Mouse (Mus musculus) gastrocnemius, postnatal 14 days (tissue): ENCODE data around the gene Fignl1. TPM values are rescaled to one million over a fixed set of nuclear protein-coding genes. Genes with fewer than 3 reads are reported as not detected.

Source experiments
- DNase-seq: peaks from one replicate; pipeline ENCODE4 v3.0.0; 2021; ENCODE audit warnings: mixed read lengths
- intact Hi-C: fragments of 180-260 bp; cut with DNase I; formaldehyde crosslinking; loops from one replicate; pipeline ENCODE4 v1.15.1; 2025; ENCODE audit warnings: low total_unique reads
- total RNA-seq, 2 experiments: library from RNA; stranded (reverse); gene quantifications; 2 replicates each; pipeline ENCODE4 v1.2.3; 2021

The Fignl1 gene
- total RNA-seq, 2 experiments from 2014 or later = 1.5 to 2.9 TPM

DNA sequence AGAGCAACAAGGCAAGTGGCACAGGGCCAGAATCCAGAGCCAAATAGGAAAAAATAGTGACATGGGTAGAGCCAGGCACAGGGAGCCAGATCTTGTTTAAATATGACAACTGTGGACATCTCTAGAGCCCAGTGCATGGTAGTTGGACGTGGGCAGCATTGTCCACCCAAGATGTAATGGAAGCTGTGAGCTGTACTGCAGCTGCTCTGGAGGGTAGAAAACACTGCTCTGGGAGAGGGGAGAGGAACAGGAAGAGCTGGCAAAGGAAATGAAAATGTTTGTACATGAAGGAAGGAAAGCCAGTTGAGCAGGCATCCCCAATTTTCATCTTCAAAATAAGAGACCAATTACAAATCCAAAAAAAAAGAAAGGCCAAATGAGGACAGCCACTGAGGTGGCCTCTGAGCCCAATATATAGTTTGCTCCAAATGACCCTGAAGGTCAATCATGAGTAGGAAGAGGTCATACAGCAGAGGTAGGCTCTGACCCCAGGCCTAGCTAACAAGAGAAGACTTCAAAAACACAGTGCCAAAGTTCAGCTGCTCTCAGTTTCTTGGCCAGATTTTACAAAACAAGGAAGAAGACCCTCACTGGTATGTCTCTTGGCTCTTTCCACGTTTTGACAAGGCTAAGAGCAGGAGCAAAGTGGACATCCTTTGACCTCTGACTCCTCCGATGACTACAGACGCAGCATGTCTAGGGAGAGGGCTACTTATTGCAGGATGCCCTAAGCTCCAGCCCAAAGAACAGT lies 32.5 kb downstream of the Fignl1 start:
- no peak for DNase-seq
- intact Hi-C loops = no loop called here

GRCm38 (mm10) chr11:11774893-11775292 lies 33.9 kb downstream of the Fignl1 start:
- DNase-seq = no peak
- intact Hi-C loops = no loop called here

DNA sequence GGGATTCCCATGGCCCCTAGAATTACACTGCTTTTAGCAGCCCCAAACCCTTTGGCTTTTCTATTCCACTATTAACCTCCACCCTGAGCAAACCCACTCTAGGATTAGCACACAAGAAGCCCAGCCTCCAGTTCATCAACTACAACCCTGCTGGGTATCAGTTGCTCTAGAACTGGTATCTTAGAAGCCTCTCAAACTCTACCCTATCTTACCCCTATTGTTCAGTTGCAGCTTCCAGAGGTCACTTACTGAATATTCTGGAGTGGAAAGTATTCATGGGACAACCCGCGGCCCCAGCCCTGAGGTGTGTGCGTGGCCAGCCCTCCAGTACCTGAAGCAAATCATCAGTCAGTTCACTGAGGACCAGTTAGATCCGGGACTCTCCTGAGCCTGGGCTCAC lies 34.4 kb downstream of the Fignl1 start:
- intact Hi-C loops = no loop called here
- no peak for DNase-seq

- DNase-seq = no peak
- intact Hi-C loops = no loop called here
Observed at GRCm38 (mm10) chr11:11772196-11772595, 36.6 kb downstream of the Fignl1 start.

GRCm38 (mm10) chr11:11770691-11771090 lies 38.1 kb downstream of the Fignl1 start:
- no peak for DNase-seq
- intact Hi-C loops = no loop called here

DNA sequence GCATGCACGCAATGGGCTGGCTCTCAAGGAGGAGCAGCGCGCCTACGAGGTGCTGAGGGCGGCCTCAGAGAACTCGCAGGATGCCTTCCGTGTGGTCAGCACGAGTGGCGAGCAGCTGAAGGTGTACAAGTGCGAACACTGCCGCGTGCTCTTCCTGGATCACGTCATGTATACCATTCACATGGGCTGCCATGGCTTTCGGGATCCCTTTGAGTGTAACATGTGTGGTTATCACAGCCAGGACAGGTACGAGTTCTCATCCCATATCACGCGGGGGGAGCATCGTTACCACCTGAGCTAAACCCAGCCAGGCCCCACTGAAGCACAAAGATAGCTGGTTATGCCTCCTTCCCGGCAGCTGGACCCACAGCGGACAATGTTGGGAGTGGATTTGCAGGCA lies 39.5 kb downstream of the Fignl1 start:
- intact Hi-C loops = no loop called here
- DNase-seq = no peak

GRCm38 (mm10) chr11:11768057-11768456 lies 40.7 kb downstream of the Fignl1 start:
- intact Hi-C loops = no loop called here
- DNase-seq = no peak

- DNase-seq = no peak
- intact Hi-C loops = no loop called here
Observed at GRCm38 (mm10) chr11:11766736-11767135, 42.0 kb downstream of the Fignl1 start.

DNA sequence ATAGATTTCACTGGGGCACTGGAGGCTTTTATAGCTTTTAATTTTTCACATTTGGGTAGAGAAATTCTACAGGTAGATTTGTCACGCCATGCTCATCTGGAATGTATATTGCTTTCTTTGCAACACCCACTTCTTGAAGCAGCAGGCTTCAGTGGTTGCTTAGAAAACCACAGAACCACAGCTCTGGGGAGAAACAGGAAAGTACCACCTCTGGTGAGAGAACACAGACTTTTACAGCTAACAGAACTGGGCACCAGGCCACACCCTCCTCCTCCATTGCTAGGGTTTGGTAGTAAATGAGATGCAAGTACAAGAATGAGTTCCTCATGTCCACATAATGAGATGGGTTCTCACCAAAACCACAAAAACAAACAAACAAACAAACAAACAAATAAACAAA lies 42.7 kb downstream of the Fignl1 start:
- intact Hi-C loops = no loop called here
- no peak for DNase-seq

DNA sequence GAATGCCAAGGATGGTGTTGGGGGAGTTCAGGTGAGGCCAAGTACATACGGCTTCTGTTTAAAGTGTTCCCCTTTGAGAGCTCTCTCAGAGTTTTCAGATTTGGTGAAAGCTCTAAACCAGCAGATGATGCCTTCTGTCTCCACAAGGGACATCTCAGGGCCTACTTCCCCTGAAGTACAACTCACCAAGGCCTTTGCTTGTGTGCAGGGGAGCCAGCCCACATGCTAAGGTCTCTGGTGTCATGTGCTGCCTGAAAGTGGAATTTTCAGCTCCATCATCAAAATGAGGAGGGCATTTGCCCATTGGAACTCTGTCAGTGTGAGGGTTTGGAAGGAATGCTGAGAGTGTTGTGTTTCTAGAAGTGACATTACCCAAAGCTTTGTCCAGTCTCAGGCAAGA lies 43.3 kb downstream of the Fignl1 start:
- no peak for DNase-seq
- intact Hi-C loops = no loop called here

DNA sequence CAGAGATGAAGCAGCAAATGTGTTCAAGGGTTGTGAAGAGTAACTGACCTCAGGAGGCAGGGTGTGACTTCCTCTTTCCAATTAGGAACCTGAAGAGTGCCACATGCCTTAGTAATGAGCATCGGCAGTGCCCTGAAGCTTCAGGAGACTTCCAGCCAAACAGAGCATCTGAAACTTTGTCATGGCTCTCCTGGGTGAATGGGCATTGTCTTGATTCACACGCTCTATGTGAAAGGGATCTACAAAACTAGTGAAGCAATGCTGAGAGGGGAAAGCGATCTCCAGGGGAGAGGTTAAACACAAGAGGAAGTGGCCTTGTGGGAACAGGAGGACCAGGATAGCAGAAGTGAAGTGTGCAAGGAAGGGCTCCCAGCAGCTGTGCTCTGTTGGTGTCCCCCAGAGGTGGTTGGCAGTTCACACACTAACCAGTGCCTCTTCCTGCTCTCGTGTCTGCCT lies 45.5 kb downstream of the Fignl1 start:
- intact Hi-C loops = no loop called here
- no peak for DNase-seq

DNA sequence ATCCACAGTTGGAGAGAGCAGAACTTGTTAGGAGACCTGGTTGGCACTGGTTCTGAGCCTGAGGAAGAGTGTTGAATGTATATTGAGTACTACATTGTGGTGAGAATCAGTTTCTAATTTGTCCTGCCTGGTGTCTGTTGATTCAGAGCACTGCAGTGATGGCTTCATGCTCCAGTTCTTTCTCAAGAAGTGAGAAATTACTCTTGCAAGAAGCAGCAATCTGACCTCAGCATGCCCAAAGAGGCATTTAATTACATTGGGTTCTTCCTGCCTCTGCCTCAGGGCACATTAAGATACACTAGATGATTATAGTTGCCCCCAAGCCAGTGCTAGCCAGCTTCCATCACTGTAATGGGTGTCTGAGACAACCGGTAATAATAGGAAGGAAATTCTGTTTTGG lies 49.9 kb downstream of the Fignl1 start:
- intact Hi-C loops = no loop called here
- DNase-seq = no peak

DNA sequence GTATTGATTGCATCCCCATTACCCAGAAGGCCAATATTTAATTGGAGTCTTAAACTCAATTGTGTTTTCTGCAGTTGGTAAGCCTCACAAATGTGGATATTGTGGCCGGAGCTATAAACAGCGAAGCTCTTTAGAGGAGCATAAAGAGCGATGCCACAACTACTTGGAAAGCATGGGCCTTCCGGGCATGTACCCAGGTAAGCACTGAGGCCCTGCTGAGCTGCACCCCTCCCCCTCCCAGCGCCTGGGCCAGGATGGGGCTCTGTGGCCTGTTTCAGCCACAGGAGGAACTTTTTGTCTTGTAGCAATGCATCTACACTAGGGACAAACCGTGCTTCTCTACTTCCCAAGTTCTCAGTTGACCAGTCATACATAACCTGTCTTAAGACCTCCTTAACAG lies 50.6 kb downstream of the Fignl1 start:
- intact Hi-C loops = no loop called here
- DNase-seq = no peak

- intact Hi-C loops = no loop called here
- DNase-seq = no peak
Observed at GRCm38 (mm10) chr11:11752859-11753258, 55.9 kb downstream of the Fignl1 start.

DNA sequence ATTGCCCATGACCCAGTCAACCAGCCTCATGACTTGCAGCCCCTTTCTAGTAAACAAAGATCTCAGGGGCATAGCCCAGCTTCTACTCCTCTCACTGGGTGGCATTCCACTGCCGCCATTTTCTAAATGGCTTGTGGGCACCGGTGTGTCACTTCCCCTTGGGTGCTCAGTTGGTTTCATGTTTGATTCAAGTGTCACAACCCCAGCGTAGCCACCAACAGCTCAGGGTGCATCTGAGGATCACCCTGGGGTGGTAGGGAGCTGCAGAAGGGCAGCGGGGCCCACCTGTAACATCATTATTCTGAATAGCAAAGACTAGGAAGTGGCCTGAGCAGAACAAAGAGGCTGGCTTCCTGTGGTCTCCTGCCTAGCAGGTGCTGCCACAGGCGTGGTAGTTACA lies 57.7 kb downstream of the Fignl1 start:
- no peak for DNase-seq
- intact Hi-C loops = no loop called here

DNA sequence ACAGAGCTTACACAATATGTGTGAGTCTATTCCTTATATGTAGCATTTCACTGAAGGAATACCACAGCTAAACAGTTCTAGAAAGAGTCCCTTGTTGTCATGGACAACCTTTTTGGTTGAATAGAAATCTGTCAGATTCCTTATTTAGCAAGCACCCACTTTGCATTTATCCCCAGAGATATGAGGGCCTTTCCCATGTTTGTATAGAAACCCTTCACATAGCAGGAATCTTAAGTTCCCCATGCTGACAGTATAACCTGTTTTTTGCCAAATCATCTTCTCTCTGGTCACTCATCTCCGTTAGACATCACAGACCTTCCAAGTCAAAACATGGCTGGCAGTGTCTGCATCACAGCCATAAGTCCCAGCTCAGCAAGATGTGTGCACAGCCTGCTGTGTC lies 64.5 kb downstream of the Fignl1 start:
- intact Hi-C loops = no loop called here
- DNase-seq = no peak

GRCm38 (mm10) chr11:11742626-11743025 lies 66.1 kb downstream of the Fignl1 start:
- intact Hi-C loops = no loop called here
- DNase-seq = no peak

DNA sequence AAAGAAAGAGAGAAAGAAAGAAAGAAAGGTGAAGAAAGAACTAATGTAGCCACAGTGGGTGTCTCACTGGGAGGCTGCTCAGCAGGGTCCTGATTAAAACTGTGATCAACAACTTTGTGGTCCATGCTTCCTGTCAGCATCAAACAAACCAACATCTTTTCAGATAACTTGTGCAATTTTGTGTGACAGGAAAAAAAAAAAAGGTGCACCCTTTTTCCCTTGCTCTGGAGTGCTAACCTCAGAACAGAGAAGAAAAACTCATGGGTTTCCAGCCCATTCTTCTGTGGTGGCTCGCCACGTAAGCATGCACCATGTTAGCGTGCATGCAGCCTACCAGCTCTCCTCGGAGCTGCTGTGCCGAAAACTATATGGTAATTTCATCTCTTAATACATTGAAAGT lies 67.2 kb downstream of the Fignl1 start:
- intact Hi-C loops = no loop called here
- no peak for DNase-seq

DNA sequence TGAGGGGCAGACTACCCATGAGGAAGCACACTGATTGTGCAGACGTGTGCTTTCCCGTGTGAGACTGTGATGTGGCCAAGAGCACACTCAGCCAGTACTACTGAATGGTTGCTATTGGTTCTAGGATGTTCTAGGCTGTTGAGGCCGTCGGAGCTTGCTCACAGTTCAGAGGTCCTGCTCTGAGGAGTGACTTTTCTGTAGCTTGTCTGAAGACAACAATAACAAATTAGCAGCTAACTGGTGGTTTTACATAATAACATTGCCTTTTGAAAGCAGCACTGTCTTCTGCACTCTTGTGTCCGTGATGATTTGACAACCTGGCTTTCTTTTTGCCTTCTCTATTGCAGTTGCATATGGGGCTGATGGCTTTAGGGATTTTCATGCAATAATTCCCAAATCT lies 68.2 kb downstream of the Fignl1 start:
- intact Hi-C loops = no loop called here

DNA sequence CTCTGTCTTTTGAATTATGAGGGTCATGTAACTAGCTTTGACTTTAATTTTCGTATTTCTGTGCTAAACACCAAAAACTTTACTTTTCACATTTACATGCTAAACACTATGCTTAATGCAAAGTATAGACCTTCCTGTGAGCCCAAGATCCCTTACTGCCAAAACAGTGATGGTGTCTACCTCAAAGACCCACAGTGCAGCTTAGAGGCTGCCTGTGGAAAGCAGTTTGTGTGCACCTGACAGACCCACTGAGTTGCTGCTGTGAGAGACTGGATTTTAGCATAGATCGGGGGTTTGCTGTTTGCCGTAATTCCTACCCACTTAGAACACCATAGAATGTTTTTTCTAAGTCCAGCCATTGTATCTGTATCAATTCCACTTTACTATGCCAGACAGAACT lies 69.7 kb downstream of the Fignl1 start:
- intact Hi-C loops = no loop called here
- no peak for DNase-seq

More for the DNA sequence above, 68.2 kb downstream of the Fignl1 start:
- no peak for DNase-seq

DNA sequence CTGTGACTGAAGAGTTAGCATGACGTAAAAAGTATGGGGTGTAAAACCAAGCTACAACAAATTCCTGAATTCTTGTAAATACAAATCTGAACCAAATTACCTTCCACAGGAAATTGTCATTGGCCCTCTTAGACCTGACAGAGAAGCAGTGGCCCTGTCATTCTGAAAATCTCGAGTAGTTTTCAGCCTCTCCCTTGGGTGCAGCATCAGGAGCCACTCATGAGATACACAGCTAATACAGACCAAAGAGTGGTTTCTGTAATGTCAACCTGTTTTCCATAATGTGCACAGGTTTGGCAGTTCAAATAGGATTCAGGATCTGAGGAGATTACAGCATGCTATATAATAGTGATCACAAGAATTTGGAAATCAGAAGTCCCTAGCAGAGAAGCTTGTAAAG lies 71.2 kb downstream of the Fignl1 start:
- intact Hi-C loops = no loop called here
- DNase-seq = no peak
